Mouse (Mus musculus) megakaryocyte, embryonic 14.5 days (primary cell): ENCODE measurements around the gene Tex9.

Experiments
- FLI1 ChIP-seq: IDR thresholded peaks from 2 replicates; pipeline ENCODE4 v1.6.1; 2012; ENCODE audit warnings: low read length, inconsistent platforms, mixed read lengths
- GATA1 ChIP-seq: IDR thresholded peaks from 3 replicates; pipeline ENCODE4 v1.6.1; 2012; ENCODE audit warnings: mixed read lengths, low read length, inconsistent platforms, borderline replicate concordance

DNA sequence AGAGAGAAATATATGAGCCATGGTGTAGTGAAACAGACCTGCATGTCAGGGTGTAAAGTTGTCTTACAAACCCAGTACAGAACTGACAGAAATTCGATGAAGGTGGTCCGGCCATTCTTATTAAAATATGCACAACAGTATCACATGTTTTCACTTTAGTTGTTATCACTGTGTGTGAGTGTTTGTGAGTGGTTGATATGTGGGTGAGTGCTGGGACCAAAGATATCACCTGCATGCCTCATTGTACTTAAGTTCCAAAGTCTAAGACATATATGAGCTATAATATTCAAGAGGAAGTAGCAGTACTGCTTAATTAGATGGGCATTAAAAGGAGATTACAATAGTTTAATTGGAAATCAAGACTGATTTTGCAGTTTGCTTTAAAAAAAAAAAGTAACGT is 71.5 kb downstream of the Tex9 start:
- TF ChIP-seq FLI1 (no peak), GATA1 (no peak)
